Mouse (Mus musculus) heart, adult 2 months (tissue): ENCODE results near the gene Ccnk. TPM values are rescaled to one million over a fixed set of nuclear protein-coding genes. Genes with fewer than 3 reads are reported as not detected.

Experiments used
- DNase-seq, 2 experiments: peaks; one replicate each; pipeline ENCODE4 v3.0.0; 2021
- H3K27ac ChIP-seq: fragments of 200-600 bp; 2 replicates; pipeline ENCODE4 v1.8.1; 2022
- H3K27me3 ChIP-seq: fragments of 200-500 bp; 2 replicates; pipeline ENCODE4 v1.6.1; 2012; ENCODE audit warnings: mild to moderate bottlenecking, low read length, inconsistent platforms, mixed read lengths; ENCODE audit not compliant: control insufficient read depth, insufficient read depth
- H3K36me3 ChIP-seq: fragments of 200-500 bp; 2 replicates; pipeline ENCODE4 v1.6.1; 2012; ENCODE audit warnings: low read length, inconsistent platforms; ENCODE audit not compliant: control insufficient read depth, insufficient read depth
- H3K4me1 ChIP-seq: fragments of 200-500 bp; 2 replicates; pipeline ENCODE4 v1.6.1; 2011; ENCODE audit warnings: low read length; ENCODE audit not compliant: control insufficient read depth, insufficient read depth
- H3K4me3 ChIP-seq: fragments of 200-600 bp; 2 replicates; pipeline ENCODE4 v1.8.1; 2022
- H3K79me2 ChIP-seq: fragments of 200-500 bp; replicated peaks from 2 replicates; pipeline ENCODE4 v1.6.1; 2012; ENCODE audit warnings: mild to moderate bottlenecking, inconsistent platforms, low read length, moderate library complexity, mixed read lengths; ENCODE audit not compliant: control insufficient read depth, insufficient read depth
- H3K9ac ChIP-seq: fragments of 200-500 bp; 2 replicates; pipeline ENCODE4 v1.6.1; 2012; ENCODE audit warnings: low read depth, mild to moderate bottlenecking, control low read depth, inconsistent platforms, low read length, mixed read lengths
- CTCF ChIP-seq: fragments of 200-600 bp; IDR thresholded peaks from 2 replicates; pipeline ENCODE4 v1.8.1; 2022; ENCODE audit warnings: antibody characterized with exemption, mild to moderate bottlenecking, moderate library complexity
- EP300 ChIP-seq: fragments of 200-500 bp; IDR thresholded peaks from 2 replicates; pipeline ENCODE4 v1.6.1; 2011; ENCODE audit warnings: low read depth, low read length, control low read depth; ENCODE audit not compliant: insufficient read depth
- POLR2A ChIP-seq: fragments of 200-500 bp; IDR thresholded peaks from 2 replicates; pipeline ENCODE4 v1.6.1; 2011; ENCODE audit warnings: mild to moderate bottlenecking, low read depth, low read length, control low read depth; ENCODE audit not compliant: insufficient read depth
- WGBS: fragments of 180-500 bp; shearing (Covaris S2); methylation state at CpG from one replicate; pipeline ENCODE4 v1.1.7; 2018; 5-methylcytosine and 5-hydroxymethylcytosine counted together
- intact Hi-C: fragments of 180-260 bp; cut with DNase I; formaldehyde crosslinking; loops from one replicate; pipeline ENCODE4 v1.15.1; 2025
- polyA plus RNA-seq: library from polyadenylated mRNA; depleted of rRNA; stranded (reverse); fragments of >200 nt; gene quantifications from 2 replicates; pipeline ENCODE4 v1.2.3, GENCODE M21; 2012
- total RNA-seq, 2 experiments: library from RNA; stranded (reverse); gene quantifications; 2 replicates each; pipeline ENCODE4 v1.2.3; 2021

The Ccnk gene
- total and polyA plus RNA-seq, 3 experiments = 14.8 to 31.9 (median 28.9) TPM

DNA sequence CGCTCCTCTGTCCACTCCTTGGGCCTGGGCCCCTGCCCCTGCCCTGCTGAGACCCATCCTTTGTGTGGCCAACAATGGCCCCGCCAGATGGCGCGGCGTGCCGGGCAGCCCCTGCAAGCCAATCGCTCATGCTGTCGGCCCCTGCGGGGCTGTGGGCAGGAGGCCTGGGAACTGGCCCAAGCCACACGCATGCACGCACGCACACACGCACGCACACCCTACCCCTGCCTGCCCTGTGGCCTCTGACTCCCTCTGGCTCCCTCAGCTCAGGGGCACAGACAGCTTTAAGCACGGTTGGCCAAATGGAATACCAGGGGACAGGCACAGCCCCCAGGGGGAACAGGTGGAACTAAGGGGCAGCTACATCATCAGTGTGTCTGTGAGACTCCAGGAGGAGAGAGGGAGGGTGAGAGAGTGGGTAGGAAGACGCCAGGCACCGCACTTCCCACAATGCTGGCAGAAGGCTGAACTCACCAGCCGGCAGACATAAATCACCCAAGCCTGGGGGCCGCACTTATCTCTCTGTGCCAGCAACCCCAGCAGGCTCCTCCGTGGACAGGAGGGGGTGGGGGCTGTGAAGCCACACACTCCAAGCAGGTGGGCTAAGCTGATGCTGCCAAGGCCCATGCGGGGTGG is 61.7 kb downstream of the Ccnk start:
- Histone ChIP-seq H3K4me1 (peaks cover 38% of the 10 kb centered on the region), H3K9ac (no peak overlapping the region), H3K27ac (no peak overlapping the region)

GRCm38 (mm10) chr12:108241626-108242025 is 62.2 kb downstream of the Ccnk start:
- Histone ChIP-seq H3K36me3 (no peaks in the 10 kb centered on the region), H3K9ac (no peak overlapping the region), H3K4me1 (peaks cover 35% of the 10 kb centered on the region), H3K79me2 (0 out of 2 replicates have a peak, but pooled peaks cover 2% of the 10 kb centered on the region), H3K4me3 (no peak overlapping the region), H3K27ac (no peak overlapping the region), H3K27me3 (no peaks in the 10 kb centered on the region)
- WGBS = 85% methylated on average over 6 of the region's 6 CpGs
- intact Hi-C loops = no loop called here
- no peak for TF ChIP-seq POLR2A
- TF ChIP-seq CTCF = no peak
- TF ChIP-seq EP300 = no peak
- DNase-seq = no peak

More for the DNA sequence above, 61.7 kb downstream of the Ccnk start:
- 0 out of 2 replicates have a peak, but pooled peaks cover 2% of the 10 kb centered on the region for H3K79me2 ChIP-seq
- H3K27me3 ChIP-seq = no peaks in the 10 kb centered on the region
- H3K4me3 ChIP-seq = no peak overlapping the region
- no peaks in the 10 kb centered on the region for H3K36me3 ChIP-seq
- intact Hi-C loops = no loop called here
- TF ChIP-seq EP300 (no peak), POLR2A (no peak), CTCF (no peak)
- 69% methylated on average over 21 of the region's 21 CpGs for WGBS
- DNase-seq = no peak

DNA sequence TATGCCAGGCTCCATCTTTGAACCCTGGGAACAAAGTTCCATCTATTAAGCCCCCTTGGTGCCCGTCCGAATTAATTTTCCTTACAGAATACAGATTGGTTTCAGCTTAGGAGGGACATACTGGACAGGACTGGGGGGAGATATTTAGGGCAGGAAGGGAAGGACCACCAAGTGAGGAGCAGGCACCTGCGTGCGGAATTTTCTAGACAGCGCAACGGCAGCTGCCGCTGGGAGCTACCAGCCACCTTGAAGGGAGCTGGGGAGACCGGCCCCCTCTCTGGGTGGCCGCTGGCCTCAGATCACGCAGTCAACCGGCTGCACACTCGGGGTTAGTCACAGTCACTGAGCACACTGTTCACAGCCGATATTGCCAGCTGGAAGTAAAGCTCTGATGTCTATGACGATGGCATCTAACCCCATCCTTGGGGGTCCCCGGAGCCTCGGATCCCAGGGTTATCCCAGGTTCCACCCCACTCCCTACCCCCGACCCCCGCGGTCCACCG is 62.9 kb downstream of the Ccnk start:
- Histone ChIP-seq H3K79me2 (0 out of 2 replicates have a peak, but pooled peaks cover 2% of the 10 kb centered on the region), H3K27me3 (no peaks in the 10 kb centered on the region), H3K9ac (no peak overlapping the region), H3K27ac (no peak overlapping the region), H3K4me1 (peaks cover 29% of the 10 kb centered on the region), H3K36me3 (no peaks in the 10 kb centered on the region), H3K4me3 (no peak overlapping the region)
- intact Hi-C loops = no loop called here
- no peak for TF ChIP-seq EP300
- no peak for TF ChIP-seq POLR2A
- TF ChIP-seq CTCF = no peak
- DNase-seq = no peak
- 95% methylated on average over 20 of the region's 20 CpGs for WGBS

- no peaks in the 10 kb centered on the region for H3K27me3 ChIP-seq
- 0 out of 2 replicates have a peak, but pooled peaks cover 2% of the 10 kb centered on the region for H3K79me2 ChIP-seq
- H3K4me3 ChIP-seq = no peak overlapping the region
- H3K36me3 ChIP-seq = no peaks in the 10 kb centered on the region
- WGBS = 2% methylated on average over 8 of the region's 8 CpGs
- intact Hi-C loops = no loop called here
- peak overlapping the region; percentile 47 for H3K9ac ChIP-seq
- H3K4me1 ChIP-seq = peaks cover 19% of the 10 kb centered on the region
- H3K27ac ChIP-seq = peak overlapping the region; percentile 84
- peak; percentile 69 to 83 for DNase-seq
- TF ChIP-seq EP300 (0 out of 2 replicates have a peak, but pooled peaks have one; percentile 30), CTCF (no peak), POLR2A (no peak)
Measured at GRCm38 (mm10) chr12:108244778-108245177, 65.4 kb downstream of the Ccnk start.

DNA sequence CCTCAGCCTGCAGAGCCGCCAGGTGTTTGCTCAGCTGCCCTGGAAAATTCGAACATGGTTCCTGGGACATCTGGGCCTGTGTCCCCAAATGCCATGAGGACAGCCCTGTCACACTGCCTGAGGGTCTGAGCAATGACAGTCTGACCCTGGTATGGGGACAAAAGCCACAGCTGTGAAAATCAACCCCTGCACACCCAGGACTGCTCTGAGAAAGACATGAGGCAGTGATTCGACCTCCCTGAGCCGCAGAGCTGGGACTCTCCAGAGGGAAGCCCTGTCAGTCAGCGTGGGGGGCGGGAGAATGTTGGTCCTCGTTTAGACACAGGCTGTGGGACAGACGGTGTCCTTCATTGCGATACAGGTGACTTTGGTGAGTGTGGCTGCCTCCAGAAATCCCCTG is 66.2 kb downstream of the Ccnk start:
- no peak for TF ChIP-seq EP300
- TF ChIP-seq POLR2A = no peak
- no peak for TF ChIP-seq CTCF
- Histone ChIP-seq H3K4me1 (peaks cover 21% of the 10 kb centered on the region), H3K79me2 (0 out of 2 replicates have a peak, but pooled peaks cover 2% of the 10 kb centered on the region), H3K4me3 (no peak overlapping the region), H3K27ac (peak overlapping the region; percentile 84), H3K27me3 (no peaks in the 10 kb centered on the region), H3K9ac (no peak overlapping the region), H3K36me3 (no peaks in the 10 kb centered on the region)
- no peak for DNase-seq
- 45% methylated on average over 9 of the region's 9 CpGs for WGBS
- intact Hi-C loops = no loop called here
